Mouse (Mus musculus) hindbrain, postnatal 0 days (tissue): ENCODE measurements at regions not wholly inside any gene's neighbourhood (a gene's known extent, or its start where the extent isn't known, plus 50 kb on each side); places are given as distances from the start of the nearest gene placed in this dataset.

Experiments
- ATAC-seq: fragments of 200-750 bp; cut with Nextera tagmentation; 2 replicates; pipeline ENCODE4 v1.8.0; 2017; ENCODE audit warnings: mild to moderate bottlenecking, moderate TSS enrichment, moderate library complexity
- DNase-seq: peaks from one replicate; pipeline ENCODE4 v3.0.0-alpha.2; 2015; ENCODE audit warnings: low spot score
- H3K27ac ChIP-seq: fragments of 300-500 bp; sonication (generic); 2 replicates; pipeline ENCODE4 v1.5.1; 2014; ENCODE audit warnings: mild to moderate bottlenecking
- H3K27me3 ChIP-seq: fragments of 300-500 bp; sonication (generic); 2 replicates; pipeline ENCODE4 v1.6.1; 2014; ENCODE audit warnings: low read length, mixed read lengths; ENCODE audit not compliant: insufficient read depth
- H3K36me3 ChIP-seq: fragments of 300-500 bp; sonication (generic); 2 replicates; pipeline ENCODE4 v1.6.1; 2014; ENCODE audit warnings: low read length, mixed read lengths; ENCODE audit not compliant: insufficient read depth
- H3K4me1 ChIP-seq: fragments of 300-500 bp; sonication (generic); 2 replicates; pipeline ENCODE4 v1.6.1; 2014; ENCODE audit warnings: antibody characterized with exemption, low read length, mixed read lengths; ENCODE audit not compliant: insufficient read depth
- H3K4me2 ChIP-seq: fragments of 300-500 bp; sonication (generic); 2 replicates; pipeline ENCODE4 v1.6.1; 2014; ENCODE audit warnings: low read depth, mild to moderate bottlenecking, low read length, moderate library complexity, mixed read lengths
- H3K4me3 ChIP-seq: fragments of 300-500 bp; sonication (generic); 2 replicates; pipeline ENCODE4 v1.5.1; 2014; ENCODE audit warnings: low read length
- H3K9ac ChIP-seq: fragments of 300-500 bp; sonication (generic); replicated peaks from 2 replicates; pipeline ENCODE4 v1.6.1; 2014; ENCODE audit warnings: mild to moderate bottlenecking, low read length, moderate library complexity, mixed read lengths
- H3K9me3 ChIP-seq: fragments of 300-500 bp; sonication (generic); 2 replicates; pipeline ENCODE4 v1.6.1; 2016; ENCODE audit warnings: low read length, mixed read lengths
- CTCF ChIP-seq: IDR thresholded peaks from 2 replicates; pipeline ENCODE4 v1.5.1; 2016; ENCODE audit warnings: antibody characterized with exemption, control low read depth, low read depth
- WGBS: fragments of 180-500 bp; shearing (Covaris S2); extraction: QIAGEN DNeasy Blood & Tissue Kit; methylation state at CpG from one replicate; pipeline ENCODE4 v1.1.7; 2014; 5-methylcytosine and 5-hydroxymethylcytosine counted together

DNA sequence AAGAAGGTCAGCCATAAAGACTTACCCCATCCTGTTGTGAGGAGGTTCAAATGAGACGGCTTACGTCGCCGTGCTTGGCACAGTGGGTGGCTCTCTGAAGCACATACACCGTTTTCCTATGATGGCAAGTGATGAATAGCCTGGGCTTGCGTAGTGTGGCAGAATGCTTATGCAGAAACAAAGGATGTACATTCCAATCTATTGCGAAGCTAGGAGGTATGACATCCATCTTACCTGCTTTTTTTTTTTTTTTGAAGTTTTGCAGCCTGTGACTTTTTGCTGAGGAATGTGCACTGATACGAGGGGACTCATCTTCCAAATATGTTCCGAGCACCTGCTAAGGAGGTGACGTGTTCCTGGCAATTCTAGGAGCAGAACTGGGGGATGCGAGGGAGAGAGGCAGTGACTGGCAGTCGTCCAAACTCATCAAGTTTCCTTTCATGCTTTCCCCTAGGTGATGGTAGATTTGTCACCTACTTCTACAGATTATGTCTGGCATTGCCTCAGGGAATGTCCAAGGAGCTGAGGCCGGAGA lies 61.1 kb upstream of the Smndc1 start:
- H3K4me3 ChIP-seq = no peak overlapping the region
- DNase-seq (peak; percentile 22), ATAC-seq (no peak)
- H3K4me2 ChIP-seq = no peak overlapping the region
- H3K9me3 ChIP-seq = no peaks in the 10 kb centered on the region
- no peaks in the 10 kb centered on the region for H3K27me3 ChIP-seq
- no peak overlapping the region for H3K9ac ChIP-seq
- WGBS = 34% methylated on average over 13 of the region's 13 CpGs
- no peaks in the 10 kb centered on the region for H3K36me3 ChIP-seq
- no peak for TF ChIP-seq CTCF
- H3K4me1 ChIP-seq = peaks cover 10% of the 10 kb centered on the region; the same call in 1 of the 2 replicates
- H3K27ac ChIP-seq = peak overlapping the region; percentile 17; the same call in 1 of the 2 replicates

- no peaks in the 10 kb centered on the region for H3K27me3 ChIP-seq
- ATAC-seq (no peak), DNase-seq (no peak)
- H3K4me3 ChIP-seq = no peak overlapping the region
- no peak overlapping the region for H3K9ac ChIP-seq
- no peaks in the 10 kb centered on the region for H3K9me3 ChIP-seq
- no peaks in the 10 kb centered on the region for H3K36me3 ChIP-seq
- no peak for TF ChIP-seq CTCF
- H3K4me1 ChIP-seq = peaks cover 10% of the 10 kb centered on the region; the same call in 1 of the 2 replicates
- H3K4me2 ChIP-seq = no peak overlapping the region
- H3K27ac ChIP-seq = peak overlapping the region; percentile 17; the same call in 1 of the 2 replicates
- 64% methylated on average over 15 of the region's 17 CpGs for WGBS
Observed at GRCm38 (mm10) chr19:53450624-53451387, 60.4 kb upstream of the Smndc1 start.

GRCm38 (mm10) chr19:53449137-53449783 lies 58.9 kb upstream of the Smndc1 start:
- 87% methylated on average over 17 of the region's 17 CpGs for WGBS
- Histone ChIP-seq H3K27ac (no peak overlapping the region), H3K27me3 (no peaks in the 10 kb centered on the region), H3K4me3 (no peak overlapping the region), H3K36me3 (no peaks in the 10 kb centered on the region), H3K4me1 (peaks cover 10% of the 10 kb centered on the region; the same call in 1 of the 2 replicates), H3K4me2 (no peak overlapping the region), H3K9me3 (no peaks in the 10 kb centered on the region), H3K9ac (no peak overlapping the region)
- TF ChIP-seq CTCF = no peak
- DNase-seq (no peak), ATAC-seq (no peak)

GRCm38 (mm10) chr19:53448206-53448605 lies 57.8 kb upstream of the Smndc1 start:
- Histone ChIP-seq H3K9ac (no peak overlapping the region), H3K4me2 (no peak overlapping the region), H3K4me1 (0 out of 2 replicates have a peak, but pooled peaks cover 10% of the 10 kb centered on the region), H3K27me3 (no peaks in the 10 kb centered on the region), H3K36me3 (no peaks in the 10 kb centered on the region), H3K27ac (no peak overlapping the region; the same call in 1 of the 2 replicates), H3K9me3 (no peaks in the 10 kb centered on the region), H3K4me3 (no peak overlapping the region)
- WGBS = 51% methylated on average over 10 of the region's 10 CpGs
- ATAC-seq = no peak
- TF ChIP-seq CTCF = no peak
- DNase-seq = peak; percentile 46

DNA sequence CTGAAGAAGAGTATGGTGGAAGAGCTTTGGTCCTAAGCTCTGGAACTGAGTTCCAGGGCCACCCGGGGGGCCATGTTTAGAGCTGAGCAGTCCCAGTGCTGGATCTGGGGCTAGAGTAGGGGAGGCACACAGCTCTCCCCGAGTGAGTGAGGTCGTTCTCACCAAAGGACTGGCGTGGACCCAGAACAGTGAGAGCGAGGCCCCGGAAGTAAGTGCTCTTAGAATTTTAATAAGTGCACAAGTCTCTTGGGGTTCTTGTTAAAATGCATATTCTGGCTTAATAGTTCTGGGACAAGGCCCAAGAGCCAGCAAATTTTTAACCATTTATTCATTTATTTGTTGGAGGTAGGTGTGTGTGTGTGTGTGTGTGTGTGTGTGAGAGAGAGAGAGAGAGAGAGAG lies 57.4 kb upstream of the Smndc1 start:
- H3K4me1 ChIP-seq = 0 out of 2 replicates have a peak, but pooled peaks cover 10% of the 10 kb centered on the region
- peak; percentile 39 for DNase-seq

GRCm38 (mm10) chr19:53446216-53446615 lies 55.8 kb upstream of the Smndc1 start:
- no peak overlapping the region for H3K4me2 ChIP-seq
- H3K4me1 ChIP-seq = 0 out of 2 replicates have a peak, but pooled peaks cover 3% of the 10 kb centered on the region
- WGBS = 70% methylated on average over 5 of the region's 5 CpGs
- no peaks in the 10 kb centered on the region for H3K36me3 ChIP-seq
- H3K9ac ChIP-seq = no peak overlapping the region
- DNase-seq (no peak), ATAC-seq (no peak)
- H3K9me3 ChIP-seq = no peaks in the 10 kb centered on the region
- TF ChIP-seq CTCF = no peak
- H3K27me3 ChIP-seq = no peaks in the 10 kb centered on the region
- no peak overlapping the region for H3K4me3 ChIP-seq
- H3K27ac ChIP-seq = no peak overlapping the region

More for the DNA sequence above, 57.4 kb upstream of the Smndc1 start:
- H3K9ac ChIP-seq = no peak overlapping the region
- no peak overlapping the region for H3K27ac ChIP-seq
- H3K36me3 ChIP-seq = no peaks in the 10 kb centered on the region
- H3K4me2 ChIP-seq = no peak overlapping the region
- 0 out of 2 replicates have a peak, but pooled peaks have one; percentile 44 for ATAC-seq
- 35% methylated on average over 6 of the region's 6 CpGs for WGBS
- no peak overlapping the region for H3K4me3 ChIP-seq
- no peaks in the 10 kb centered on the region for H3K27me3 ChIP-seq
- H3K9me3 ChIP-seq = no peaks in the 10 kb centered on the region
- no peak for TF ChIP-seq CTCF
